Mouse (Mus musculus): ENCODE measurements around the gene Chtf18.
"Not testable (repeated sequence)": the region's sequence is repeated elsewhere in the genome, so short reads cannot be mapped to it uniquely, and the experiment has no call there.

Gene Chtf18

GRCm38 (mm10) chr17:25727265-25728008, at the start of gene Chtf18, which contains the start of gene Rpusd1:
TSS of gene Chtf18 (minus strand) at chr17:25727419.
TSS of gene Rpusd1 (plus strand) at chr17:25727670.
- DNase-seq (ENCODE audit: low read depth), result peak; percentile 100

- no peak for DNase-seq (ENCODE audit: low read depth)
Observed at GRCm38 (mm10) chr17:25775318-25776062, 48.3 kb upstream of the Chtf18 start.

GRCm38 (mm10) chr17:25773549-25774120, 46.4 kb upstream of the Chtf18 start, which contains the start of gene Narfl:
TSS of gene Narfl (plus strand) at chr17:25773776.
- DNase-seq (ENCODE audit: low read depth), result peak; percentile 99

GRCm38 (mm10) chr17:25769331-25769730, 42.1 kb upstream of the Chtf18 start:
- DNase-seq (ENCODE audit: low read depth), result no peak

- DNase-seq (ENCODE audit: low read depth), result no peak
Observed at GRCm38 (mm10) chr17:25765886-25766285, 38.7 kb upstream of the Chtf18 start.

- no peak for DNase-seq (ENCODE audit: low read depth)
Observed at GRCm38 (mm10) chr17:25762591-25762990, 35.4 kb upstream of the Chtf18 start.

GRCm38 (mm10) chr17:25761561-25761970, 34.3 kb upstream of the Chtf18 start:
- no peak for DNase-seq (ENCODE audit: low read depth)

- DNase-seq (ENCODE audit: low read depth), result no peak
Observed at GRCm38 (mm10) chr17:25760148-25760547, 32.9 kb upstream of the Chtf18 start.

GRCm38 (mm10) chr17:25757691-25758090, 30.5 kb upstream of the Chtf18 start:
- no peak for DNase-seq (ENCODE audit: low read depth)

- no peak for DNase-seq (ENCODE audit: low read depth)
Observed at GRCm38 (mm10) chr17:25756378-25757242, 29.4 kb upstream of the Chtf18 start.

- no peak for DNase-seq (ENCODE audit: low read depth)
Observed at GRCm38 (mm10) chr17:25755627-25756377, 28.6 kb upstream of the Chtf18 start.

- no peak for DNase-seq (ENCODE audit: low read depth)
Observed at GRCm38 (mm10) chr17:25755086-25755485, 27.9 kb upstream of the Chtf18 start.

GRCm38 (mm10) chr17:25754241-25754640, 27.0 kb upstream of the Chtf18 start, which contains the start of gene Msln:
TSS of gene Msln (minus strand) at chr17:25754378.
- no peak for DNase-seq (ENCODE audit: low read depth)

- DNase-seq (ENCODE audit: low read depth), result no peak
Observed at GRCm38 (mm10) chr17:25751446-25751845, 24.2 kb upstream of the Chtf18 start.

GRCm38 (mm10) chr17:25749314-25749713, 22.1 kb upstream of the Chtf18 start:
- DNase-seq (ENCODE audit: low read depth), result no peak

GRCm38 (mm10) chr17:25748238-25748637, 21.0 kb upstream of the Chtf18 start:
- no peak for DNase-seq (ENCODE audit: low read depth)

- DNase-seq (ENCODE audit: low read depth), result no peak
Observed at GRCm38 (mm10) chr17:25744311-25744710, 17.1 kb upstream of the Chtf18 start.

GRCm38 (mm10) chr17:25743831-25744230, 16.6 kb upstream of the Chtf18 start:
- DNase-seq (ENCODE audit: low read depth), result no peak

- DNase-seq (ENCODE audit: low read depth), result not testable (repeated sequence)
Observed at GRCm38 (mm10) chr17:25741471-25741870, 14.3 kb upstream of the Chtf18 start.

- no peak for DNase-seq (ENCODE audit: low read depth)
Observed at GRCm38 (mm10) chr17:25738861-25739260, 11.6 kb upstream of the Chtf18 start.

GRCm38 (mm10) chr17:25735745-25736144, 8.5 kb upstream of the Chtf18 start, which contains the start of gene Mslnl:
TSS of gene Mslnl (plus strand) at chr17:25736042.
- no peak for DNase-seq (ENCODE audit: low read depth)

All from induced T-regulatory cell, adult 2 months (primary cell).